ENCODE assay signal across 28 mouse cellular contexts in the genomic region with DNA sequence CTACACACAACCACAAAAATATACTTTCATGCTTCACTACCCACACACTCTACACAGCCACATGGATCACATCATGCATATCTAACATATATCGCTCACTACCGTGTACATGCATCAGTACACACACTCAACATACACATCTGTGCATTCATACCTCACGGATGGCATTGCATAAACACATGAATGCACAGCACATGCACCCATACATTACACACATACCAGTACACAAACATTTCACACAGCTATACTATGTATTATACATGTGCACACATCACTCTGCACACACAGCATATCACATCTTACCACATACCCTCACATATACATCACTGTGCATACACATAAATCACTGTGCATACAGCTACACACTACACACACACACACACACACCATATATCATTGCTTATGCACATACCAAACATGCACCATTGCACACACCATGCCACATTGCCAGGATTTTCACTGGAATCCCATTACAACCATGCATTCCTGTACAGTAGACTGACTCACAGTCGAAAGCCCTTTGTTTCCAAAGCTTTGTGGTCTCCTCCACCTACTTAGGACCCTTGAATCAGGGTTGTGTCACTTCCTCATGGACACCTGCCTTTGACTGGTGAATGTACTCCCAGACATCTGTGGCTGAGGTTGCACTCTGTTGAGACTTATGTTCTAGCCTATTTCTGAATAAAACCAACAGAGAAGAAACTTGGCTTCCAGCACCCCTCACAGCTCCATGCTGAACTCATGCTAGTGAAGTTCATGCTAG.
DNase-seq lines count a peak whose midpoint lies in the region; ATAC-seq and TF ChIP-seq lines count a peak whose summit lies in the region.
"Had no signal": no experiment of that assay in that cellular context is flagged by ENCODE, and none has a peak within 500 bp of the region (broad histone marks: within the 10 kb centered on the region; RNA-seq: fewer than 3 reads in every experiment).

No protein-coding gene starts in this region.

- H3K79me2 ChIP-seq in MEL (ENCODE audit: control insufficient read depth, insufficient read depth, low read length, poor library complexity) = no peaks in the 10 kb centered on the region

- ATAC-seq in hindbrain, embryonic 15.5 days (ENCODE audit: low FRiP score, low read depth) = peak; percentile 43; the same call in 1 of the 2 replicates
- no peak for ATAC-seq in hindbrain, embryonic 14.5 days (ENCODE audit: low FRiP score)
- no peak for ATAC-seq in megakaryocyte, adult 5-6 weeks (ENCODE audit: poor library complexity, severe bottlenecking)
- ATAC-seq in forebrain, embryonic 14.5 days = no peak
- ATAC-seq: activated CD4-positive, CD25-positive, alpha-beta regulatory T cell, adult 4 months; CD4-positive, CD25-positive, alpha-beta regulatory T cell, adult 4 months; forebrain, embryonic 15.5 days; forebrain, postnatal 0 days; Patski had no signal

- TF ChIP-seq RAD21 in MEL (IDR thresholded peaks at IDR 0.05; ENCODE audit: low read depth, low read length) = no peak

- no peak overlapping the region for H3K27ac ChIP-seq in hindbrain, embryonic 15.5 days (replicated peaks)
- no peak overlapping the region for H3K27ac ChIP-seq in hindbrain, embryonic 14.5 days
- no peak overlapping the region for H3K27ac ChIP-seq in MEL (ENCODE audit: control insufficient read depth, low read depth, low read length)
- H3K27ac ChIP-seq in forebrain, embryonic 14.5 days (ENCODE audit: low read depth, low read length) = no peak overlapping the region
- H3K27ac ChIP-seq: embryonic facial prominence, embryonic 13.5 days; embryonic facial prominence, embryonic 15.5 days; forebrain, embryonic 10.5 days; forebrain, embryonic 12.5 days; forebrain, embryonic 15.5 days had no signal

- no peaks in the 10 kb centered on the region for H3K27me3 ChIP-seq in hindbrain, embryonic 15.5 days
- H3K27me3 ChIP-seq in hindbrain, embryonic 14.5 days (ENCODE audit: control insufficient read depth, insufficient read depth, low read length) = peaks cover 3% of the 10 kb centered on the region; the same call in 1 of the 2 replicates
- H3K27me3 ChIP-seq in megakaryocyte, embryonic 14.5 days (replicated peaks) = no peaks in the 10 kb centered on the region
- no peaks in the 10 kb centered on the region for H3K27me3 ChIP-seq in MEL (ENCODE audit: control insufficient read depth in 1 of 2, insufficient read depth in 2 of 2, low read length in 2 of 2)
- H3K27me3 ChIP-seq in forebrain, embryonic 14.5 days (replicated peaks; ENCODE audit: control insufficient read depth, insufficient read depth, low read length) = peaks cover 4% of the 10 kb centered on the region; the same call in 1 of the 2 replicates
- H3K27me3 ChIP-seq: CH12.LX; embryonic facial prominence, embryonic 13.5 days; embryonic facial prominence, embryonic 15.5 days; forebrain, embryonic 15.5 days; Patski had no signal

- no peak for TF ChIP-seq EP300 in MEL (IDR thresholded peaks at IDR 0.05; ENCODE audit: low read depth in 1 of 2, low read length in 2 of 2)

- H3K4me2 ChIP-seq in hindbrain, embryonic 15.5 days = no peak overlapping the region
- H3K4me2 ChIP-seq in hindbrain, embryonic 14.5 days (replicated peaks) = no peak overlapping the region
- no peak overlapping the region for H3K4me2 ChIP-seq in forebrain, embryonic 14.5 days (ENCODE audit: low read length)
- H3K4me2 ChIP-seq: embryonic facial prominence, embryonic 13.5 days; embryonic facial prominence, embryonic 15.5 days; forebrain, embryonic 12.5 days; forebrain, embryonic 15.5 days had no signal

- no peak for DNase-seq in hindbrain, embryonic 14.5 days (ENCODE audit: low spot score)
- DNase-seq in MEL (ENCODE audit: low read depth, low spot score) = no peak
- DNase-seq in adrenal gland, postnatal 36 days = no peak
- DNase-seq in forebrain, embryonic 14.5 days (ENCODE audit: low spot score) = no peak
- DNase-seq: adrenal gland, adult 8-10 months; adrenal gland, postnatal 14 days; cerebellum, adult 11 months; cerebellum, adult 18-20 months; cerebellum, adult 8-10 months; cerebellum, adult 9-11 months; cerebellum, postnatal 14 days; cerebellum, postnatal 36 days; embryo, embryonic 11 days; forebrain, postnatal 0 days had no signal

- no peak for TF ChIP-seq CTCF in MEL (IDR thresholded peaks at IDR 0.05 in 2 of 3, conservative IDR thresholded peaks at IDR 0.05 in 1 of 3; ENCODE audit: control insufficient read depth in 1 of 3, insufficient read depth in 1 of 3, low read depth in 2 of 3, low read length in 3 of 3, poor library complexity in 1 of 3, severe bottlenecking in 1 of 3)

- H3K4me3 ChIP-seq in hindbrain, embryonic 15.5 days = no peak overlapping the region
- H3K4me3 ChIP-seq in hindbrain, embryonic 14.5 days (replicated peaks; ENCODE audit: low read length) = no peak overlapping the region
- peak overlapping the region; percentile 44 for H3K4me3 ChIP-seq in megakaryocyte, embryonic 14.5 days (replicated peaks)
- H3K4me3 ChIP-seq in MEL (ENCODE audit: control insufficient read depth in 1 of 2, insufficient read depth in 1 of 2, low read depth in 2 of 2, low read length in 2 of 2) = no peak overlapping the region
- no peak overlapping the region for H3K4me3 ChIP-seq in forebrain, embryonic 14.5 days (ENCODE audit: low read depth, low read length)
- H3K4me3 ChIP-seq: embryonic facial prominence, embryonic 13.5 days; embryonic facial prominence, embryonic 15.5 days; erythroblast, embryonic 14.5 days; forebrain, embryonic 10.5 days; forebrain, embryonic 12.5 days; forebrain, embryonic 15.5 days had no signal

- TF ChIP-seq POLR2A in MEL (IDR thresholded peaks at IDR 0.05; ENCODE audit: control insufficient read depth in 1 of 2, insufficient read depth in 1 of 2, low read depth in 1 of 2, low read length in 2 of 2, poor library complexity in 1 of 2) = no peak

- H3K4me1 ChIP-seq in hindbrain, embryonic 15.5 days (replicated peaks) = no peaks in the 10 kb centered on the region
- no peaks in the 10 kb centered on the region for H3K4me1 ChIP-seq in hindbrain, embryonic 14.5 days (replicated peaks; ENCODE audit: control insufficient read depth, insufficient read depth, low read length)
- no peaks in the 10 kb centered on the region for H3K4me1 ChIP-seq in megakaryocyte, embryonic 14.5 days
- H3K4me1 ChIP-seq in MEL (ENCODE audit: control insufficient read depth in 1 of 2, insufficient read depth in 2 of 2, low read length in 2 of 2) = no peaks in the 10 kb centered on the region
- H3K4me1 ChIP-seq in forebrain, embryonic 14.5 days (ENCODE audit: control insufficient read depth, insufficient read depth, low read length) = no peaks in the 10 kb centered on the region
- H3K4me1 ChIP-seq: embryonic facial prominence, embryonic 13.5 days; embryonic facial prominence, embryonic 15.5 days; forebrain, embryonic 12.5 days; forebrain, embryonic 15.5 days had no signal

- 86% methylated on average over 4 of the region's 4 CpGs for WGBS in hindbrain, embryonic 15.5 days
- WGBS in hindbrain, embryonic 14.5 days = 89% methylated on average over 4 of the region's 4 CpGs
- 90% methylated on average over 4 of the region's 4 CpGs for WGBS in forebrain, embryonic 14.5 days

- H3K9ac ChIP-seq in hindbrain, embryonic 15.5 days = no peak overlapping the region
- H3K9ac ChIP-seq in hindbrain, embryonic 14.5 days = no peak overlapping the region
- H3K9ac ChIP-seq in MEL (ENCODE audit: control insufficient read depth, low read depth, low read length, poor library complexity, severe bottlenecking) = no peak overlapping the region
- no peak overlapping the region for H3K9ac ChIP-seq in forebrain, embryonic 14.5 days (ENCODE audit: low read length)
- H3K9ac ChIP-seq: embryonic facial prominence, embryonic 13.5 days; embryonic facial prominence, embryonic 15.5 days; forebrain, embryonic 12.5 days; forebrain, embryonic 15.5 days; forebrain, postnatal 0 days had no signal

- no peaks in the 10 kb centered on the region for H3K36me3 ChIP-seq in hindbrain, embryonic 15.5 days
- H3K36me3 ChIP-seq in hindbrain, embryonic 14.5 days (replicated peaks; ENCODE audit: control insufficient read depth, insufficient read depth) = no peaks in the 10 kb centered on the region
- no peaks in the 10 kb centered on the region for H3K36me3 ChIP-seq in megakaryocyte, embryonic 14.5 days (replicated peaks; ENCODE audit: low read length)
- H3K36me3 ChIP-seq in MEL (ENCODE audit: control insufficient read depth in 1 of 2, insufficient read depth in 2 of 2, low read length in 2 of 2) = no peaks in the 10 kb centered on the region
- H3K36me3 ChIP-seq in forebrain, embryonic 14.5 days (ENCODE audit: control insufficient read depth, insufficient read depth, low read length) = no peaks in the 10 kb centered on the region
- H3K36me3 ChIP-seq: embryonic facial prominence, embryonic 13.5 days; embryonic facial prominence, embryonic 15.5 days; forebrain, embryonic 10.5 days; forebrain, embryonic 12.5 days; forebrain, embryonic 15.5 days; G1E had no signal

- H3K9me3 ChIP-seq in hindbrain, embryonic 15.5 days = no peaks in the 10 kb centered on the region
- no peaks in the 10 kb centered on the region for H3K9me3 ChIP-seq in hindbrain, embryonic 14.5 days (ENCODE audit: control insufficient read depth, low read length)
- no peaks in the 10 kb centered on the region; the same call in 1 of the 2 replicates for H3K9me3 ChIP-seq in megakaryocyte, embryonic 14.5 days
- no peaks in the 10 kb centered on the region; the same call in 1 of the 2 replicates for H3K9me3 ChIP-seq in MEL (replicated peaks; ENCODE audit: insufficient read depth, low read length)
- H3K9me3 ChIP-seq in forebrain, embryonic 14.5 days (replicated peaks; ENCODE audit: control insufficient read depth, low read length) = no peaks in the 10 kb centered on the region
- H3K9me3 ChIP-seq: embryonic facial prominence, embryonic 13.5 days; embryonic facial prominence, embryonic 15.5 days; forebrain, embryonic 10.5 days; forebrain, embryonic 12.5 days; forebrain, embryonic 15.5 days had no signal

TF ChIP-seq in MEL, 35 proteins besides CTCF, POLR2A, EP300 and RAD21:
- peak; percentile 94; the same call in 1 of the 2 replicates for TF ChIP-seq POLR2AphosphoS5 (IDR thresholded peaks at IDR 0.05; ENCODE audit: borderline replicate concordance, low read depth, low read length)
- no peak for TF ChIP-seq MYC (IDR thresholded peaks at IDR 0.05; ENCODE audit: low read depth, low read length)
- no peak for TF ChIP-seq UBTF (IDR thresholded peaks at IDR 0.05; ENCODE audit: borderline replicate concordance, insufficient read depth, low read depth, low read length)
- no peak for TF ChIP-seq TBP (IDR thresholded peaks at IDR 0.05; ENCODE audit: low read depth, low read length)
- TF ChIP-seq JUND (IDR thresholded peaks at IDR 0.05; ENCODE audit: low read depth, low read length) = no peak
- no peak for TF ChIP-seq USF2 (IDR thresholded peaks at IDR 0.05; ENCODE audit: borderline replicate concordance in 1 of 2, insufficient read depth in 1 of 2, low read depth in 1 of 2, low read length in 2 of 2)
- no peak for TF ChIP-seq MXI1 (IDR thresholded peaks at IDR 0.05; ENCODE audit: low read depth, low read length)
- no peak for TF ChIP-seq ELF1 (IDR thresholded peaks at IDR 0.05; ENCODE audit: low read depth, low read length)
